Mouse (Mus musculus): ENCODE results near the gene Gm8660. TPM values are rescaled to one million over a fixed set of nuclear protein-coding genes. Genes with fewer than 3 reads are reported as not detected.
"Not testable (repeated sequence)": the region's sequence is repeated elsewhere in the genome, so short reads cannot be mapped to it uniquely, and the experiment has no call there.

Gm8660 gene
- not detected for total RNA-seq (2021)
- long read RNA-seq, experiment 1: 0 reads
- long read RNA-seq, experiment 2: 0 reads

DNA sequence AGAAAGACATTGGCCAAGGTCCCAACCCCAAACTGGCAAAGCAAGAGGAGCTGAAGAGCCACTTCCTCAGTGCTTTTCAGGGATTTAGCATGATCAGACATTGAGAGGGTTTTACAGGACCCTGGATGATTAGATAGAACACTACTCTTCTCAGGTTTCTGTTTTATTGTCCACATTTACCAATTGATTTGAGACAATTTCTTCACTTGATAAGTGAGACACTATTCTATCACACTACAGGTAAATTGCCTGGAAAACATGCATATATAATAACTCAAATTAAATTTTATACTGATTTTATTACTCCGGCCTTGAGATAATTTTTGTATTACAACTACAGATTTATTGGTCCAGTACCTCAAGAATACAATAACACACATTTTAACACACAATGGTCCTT lies at the start of gene Gm8660:
Gm8660 (minus strand) TSS at position 101 of the 400 bp plus-strand sequence.
- not testable (repeated sequence) for DNase-seq

GRCm38 (mm10) chr7:22413283-22413682 lies 42.4 kb upstream of the Gm8660 start, which contains the start of gene Vmn1r148:
Gene Vmn1r148 (plus strand): TSS chr7:22413583.
- DNase-seq: not testable (repeated sequence)

DNA sequence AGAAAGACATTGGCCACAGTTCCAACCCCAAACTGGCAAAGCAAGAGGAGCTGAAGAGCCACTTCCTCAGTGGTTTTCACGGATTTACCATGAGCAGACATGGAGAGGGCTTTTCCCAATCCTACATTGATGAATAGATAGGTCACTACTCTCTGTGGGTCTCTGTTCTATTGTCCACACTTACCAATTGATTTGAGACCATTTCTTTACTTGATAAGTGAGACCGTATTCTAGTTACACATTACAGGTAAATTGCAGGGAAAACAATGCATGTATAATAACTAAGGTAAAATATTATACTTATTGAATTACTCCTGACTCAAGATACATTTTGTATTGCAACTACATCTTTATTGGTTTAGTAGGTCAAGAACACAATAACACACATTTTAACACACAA lies 41.2 kb downstream of the Gm8660 start, which contains the start of gene Gm4187:
Gm4187 (minus strand) TSS at position 101 of the 400 bp plus-strand sequence.
- not testable (repeated sequence) for DNase-seq

Other genes starting within 250 kb of the Gm8660 start
- gene Gm10666, start 236.3 kb downstream of the Gm8660 start, total RNA-seq (2021): not detected
- gene Vmn1r142, start 207.0 kb downstream of the Gm8660 start, total RNA-seq (2021): not detected
- gene Vmn1r143, start 181.7 kb downstream of the Gm8660 start, total RNA-seq (2021): not detected
- not detected for gene Gm8653, start 169.8 kb downstream of the Gm8660 start, total RNA-seq (2021)
- not detected for gene Gm8453, start 141.6 kb downstream of the Gm8660 start, total RNA-seq (2021)
- not detected for gene Gm4187, start 41.3 kb downstream of the Gm8660 start, total RNA-seq (2021)
- gene Vmn1r148, start 42.5 kb upstream of the Gm8660 start, total RNA-seq (2021): not detected
- gene Vmn1r149, start 67.2 kb upstream of the Gm8660 start, total RNA-seq (2021): not detected
- not detected for gene Gm10665, start 93.0 kb upstream of the Gm8660 start, total RNA-seq (2021)
- not detected for gene Vmn1r151, start 128.6 kb upstream of the Gm8660 start, total RNA-seq (2021)
- gene Vmn1r152, start 151.9 kb upstream of the Gm8660 start, total RNA-seq (2021): not detected
- not detected for gene Gm8677, start 163.8 kb upstream of the Gm8660 start, total RNA-seq (2021)
- not detected for gene Gm4201, start 194.3 kb upstream of the Gm8660 start, total RNA-seq (2021)
- gene Gm4565, start 217.1 kb upstream of the Gm8660 start, total RNA-seq (2021): not detected

Measured in adrenal gland, postnatal 10 days (tissue).